Mouse (Mus musculus) kidney, adult 9 months (tissue): ENCODE measurements around the gene Fgf9.

Experiments used
- DNase-seq: peaks from one replicate; pipeline ENCODE4 v3.0.0; 2022

Fgf9 gene

GRCm38 (mm10) chr14:58091321-58091720, 21.0 kb downstream of the Fgf9 start:
- DNase-seq, result peak; percentile 74

DNA sequence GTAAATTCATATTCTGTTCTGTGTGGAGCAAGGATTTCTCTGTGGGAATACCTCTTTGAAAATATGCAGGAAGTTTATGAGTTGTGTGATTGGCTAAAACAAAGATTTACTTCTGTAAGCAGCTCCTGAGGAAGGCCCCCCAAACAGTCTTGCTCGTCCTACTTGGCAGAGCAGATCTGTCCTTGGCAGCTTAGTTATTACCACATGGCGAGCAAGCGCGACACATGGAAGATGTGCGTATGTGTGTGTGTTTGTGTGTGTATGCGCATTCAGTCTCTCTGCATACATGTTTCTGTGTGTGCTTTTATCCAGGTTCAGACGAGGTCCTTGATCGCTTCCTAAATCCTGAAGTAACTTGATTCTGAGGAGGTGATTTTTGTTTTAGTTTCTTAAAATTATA, 29.3 kb downstream of the Fgf9 start:
- no peak for DNase-seq

DNA sequence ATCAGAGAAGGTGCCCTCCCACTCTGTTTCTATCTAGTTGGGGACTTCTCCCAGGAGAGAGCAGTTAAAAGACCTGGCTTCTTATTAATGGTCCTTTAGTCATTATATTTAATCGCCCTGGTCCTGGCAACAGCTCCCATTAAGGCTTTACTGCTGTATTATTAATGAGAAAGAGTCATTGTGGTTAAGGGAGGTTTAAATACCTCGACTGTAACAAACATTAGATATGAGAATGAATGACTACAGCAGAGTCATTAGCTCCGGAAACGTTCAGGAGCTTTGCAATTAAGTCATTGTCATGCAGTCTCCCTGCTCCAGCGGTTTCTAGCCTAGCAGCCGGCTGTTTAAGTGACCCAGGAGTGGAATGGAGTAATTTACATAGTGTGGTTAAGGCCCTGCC, 31.0 kb downstream of the Fgf9 start:
- DNase-seq, result no peak

- DNase-seq, result no peak
Measured at GRCm38 (mm10) chr14:58104266-58104665, 33.9 kb downstream of the Fgf9 start.

DNA sequence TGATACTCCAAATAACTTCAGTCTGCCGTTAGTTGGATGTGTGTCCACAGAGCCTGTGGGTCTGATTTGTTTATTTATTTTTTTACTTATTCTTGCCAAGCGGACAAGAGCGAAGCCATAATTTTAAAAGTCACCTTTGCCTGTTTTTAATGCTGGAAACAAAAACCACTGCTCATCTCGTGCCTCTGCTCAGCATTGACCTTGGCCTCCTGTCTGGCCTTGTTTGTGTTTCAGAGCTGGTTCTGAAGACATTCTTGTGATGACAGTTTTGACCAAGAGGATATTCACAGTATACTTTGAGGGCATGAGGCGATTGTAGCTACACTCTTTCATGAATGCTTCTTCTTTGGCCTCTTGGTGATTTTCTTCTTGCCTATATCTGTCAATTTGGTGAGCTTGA, 35.2 kb downstream of the Fgf9 start:
- no peak for DNase-seq

DNA sequence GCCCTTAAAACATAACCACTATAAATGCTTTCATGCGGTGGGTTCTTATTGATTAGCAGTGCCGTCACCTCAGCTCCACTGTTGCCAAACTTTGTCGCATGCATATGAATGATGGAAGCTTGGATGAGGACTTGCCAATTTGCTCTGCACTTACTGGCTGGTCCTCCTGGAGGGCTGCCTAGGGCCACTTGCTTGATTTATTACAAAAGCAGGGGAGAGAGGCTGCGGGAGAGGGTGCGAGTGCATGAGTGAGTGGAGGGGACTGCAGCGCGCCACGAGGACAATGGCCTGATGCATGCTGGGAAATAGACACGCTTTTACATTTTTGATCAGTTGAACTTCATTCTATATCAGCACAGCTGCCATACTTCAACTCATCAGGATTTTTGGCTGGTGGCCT, 39.3 kb downstream of the Fgf9 start:
- no peak for DNase-seq

- no peak for DNase-seq
Measured at GRCm38 (mm10) chr14:58111562-58111961, 41.2 kb downstream of the Fgf9 start.

DNA sequence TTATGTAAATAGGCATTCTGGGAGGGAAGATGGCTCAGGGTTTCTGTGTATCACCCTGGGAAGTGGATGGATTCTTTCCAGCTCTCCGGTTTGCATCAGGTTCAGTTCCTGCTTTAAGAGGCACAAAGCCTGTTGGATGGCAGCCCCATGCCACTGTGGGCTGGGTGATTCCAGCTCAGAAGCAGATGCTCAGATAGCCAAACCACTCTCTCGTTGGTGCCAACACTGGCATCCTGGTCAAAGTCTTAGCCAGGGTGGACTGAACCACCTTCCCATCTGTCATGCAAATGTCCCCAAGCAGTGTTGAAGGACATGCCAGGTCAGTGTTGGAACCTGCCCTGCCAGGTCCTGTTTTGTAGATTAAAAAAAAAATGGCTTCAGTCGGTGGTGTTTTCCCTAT, 42.0 kb downstream of the Fgf9 start:
- DNase-seq, result peak; percentile 16

- DNase-seq, result peak; percentile 39
Measured at GRCm38 (mm10) chr14:58113180-58113579, 42.8 kb downstream of the Fgf9 start.

- no peak for DNase-seq
Measured at GRCm38 (mm10) chr14:58114146-58114545, 43.8 kb downstream of the Fgf9 start.

DNA sequence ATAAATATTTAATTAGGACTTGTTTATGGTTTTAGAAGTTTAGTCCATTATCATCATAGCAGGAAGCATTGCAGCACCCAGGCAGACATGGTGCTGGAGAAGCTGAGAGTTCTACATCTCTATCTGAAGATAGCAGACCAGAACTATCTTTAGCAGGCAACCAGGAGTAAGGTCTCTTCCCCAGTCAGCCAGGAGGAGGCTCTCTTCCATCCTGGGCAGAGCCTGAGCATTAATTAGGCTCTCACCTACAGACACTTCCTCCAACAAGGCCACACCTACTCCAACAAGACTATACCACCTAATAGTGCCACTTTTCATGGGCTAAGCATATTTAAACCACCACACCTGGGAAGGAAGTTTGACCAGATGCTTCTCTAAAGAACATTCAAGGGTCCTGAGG, 54.3 kb downstream of the Fgf9 start:
- no peak for DNase-seq

DNA sequence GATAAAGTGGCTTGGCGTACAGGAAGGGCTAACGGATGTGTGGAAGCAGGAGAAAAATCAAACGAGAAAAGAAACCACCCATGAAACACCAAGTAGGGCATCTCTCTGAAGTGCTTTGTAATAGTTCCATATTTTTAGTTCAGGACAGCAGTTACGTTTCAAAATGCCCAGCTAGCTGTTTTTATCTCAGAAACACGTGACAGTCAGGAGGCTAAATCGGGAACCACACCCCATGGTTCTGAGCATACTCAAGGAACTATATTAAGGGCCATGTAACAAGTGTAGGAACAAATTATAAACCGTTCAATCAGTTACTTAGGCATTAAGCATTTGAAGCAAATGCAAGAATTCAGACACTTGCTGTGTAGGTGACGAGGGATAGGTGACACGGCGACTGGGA, 56.2 kb downstream of the Fgf9 start:
- DNase-seq, result no peak

GRCm38 (mm10) chr14:58139506-58140055, 69.2 kb downstream of the Fgf9 start:
- peak; percentile 46 for DNase-seq

- peak; percentile 72 for DNase-seq
Measured at GRCm38 (mm10) chr14:58149637-58150470, 79.5 kb downstream of the Fgf9 start.

DNA sequence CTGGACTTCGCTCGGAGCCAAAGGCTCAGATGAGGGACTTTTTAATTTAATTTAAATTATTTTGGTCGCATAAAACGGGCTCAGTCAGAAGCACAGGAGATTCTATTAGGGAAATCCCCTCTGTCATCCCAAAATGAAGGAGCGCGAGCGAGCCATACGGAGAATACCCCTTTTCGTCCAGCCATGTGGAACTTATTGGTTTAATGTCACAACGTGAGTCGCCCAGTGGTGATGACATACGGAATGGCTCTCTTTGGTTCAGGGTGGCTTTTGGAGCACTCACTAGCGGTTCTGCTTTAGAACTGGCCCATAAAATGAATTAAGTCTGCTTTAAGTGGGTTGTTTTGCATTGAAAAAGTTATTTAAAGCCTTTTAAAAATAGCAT, 80.1 kb downstream of the Fgf9 start:
- DNase-seq, result no peak

DNA sequence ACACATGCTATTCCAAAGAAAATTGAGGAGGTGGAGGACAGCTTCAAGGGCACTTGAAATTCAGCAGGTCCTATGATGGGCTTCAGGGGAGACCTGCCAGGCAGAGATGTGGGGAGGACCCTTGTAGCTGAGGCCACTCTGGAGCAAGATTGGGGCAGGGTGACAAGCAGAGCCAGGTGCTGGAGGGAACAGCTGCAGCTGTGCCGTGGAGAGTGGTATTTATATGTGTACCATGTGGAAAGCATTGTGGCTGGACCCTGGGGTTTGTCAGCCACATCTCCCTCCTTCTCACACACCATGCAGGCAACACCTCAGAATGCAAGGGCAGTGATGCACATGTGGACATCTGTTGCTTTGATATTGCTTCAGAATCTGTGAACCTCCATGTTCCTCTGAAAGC, 81.8 kb downstream of the Fgf9 start:
- no peak for DNase-seq

DNA sequence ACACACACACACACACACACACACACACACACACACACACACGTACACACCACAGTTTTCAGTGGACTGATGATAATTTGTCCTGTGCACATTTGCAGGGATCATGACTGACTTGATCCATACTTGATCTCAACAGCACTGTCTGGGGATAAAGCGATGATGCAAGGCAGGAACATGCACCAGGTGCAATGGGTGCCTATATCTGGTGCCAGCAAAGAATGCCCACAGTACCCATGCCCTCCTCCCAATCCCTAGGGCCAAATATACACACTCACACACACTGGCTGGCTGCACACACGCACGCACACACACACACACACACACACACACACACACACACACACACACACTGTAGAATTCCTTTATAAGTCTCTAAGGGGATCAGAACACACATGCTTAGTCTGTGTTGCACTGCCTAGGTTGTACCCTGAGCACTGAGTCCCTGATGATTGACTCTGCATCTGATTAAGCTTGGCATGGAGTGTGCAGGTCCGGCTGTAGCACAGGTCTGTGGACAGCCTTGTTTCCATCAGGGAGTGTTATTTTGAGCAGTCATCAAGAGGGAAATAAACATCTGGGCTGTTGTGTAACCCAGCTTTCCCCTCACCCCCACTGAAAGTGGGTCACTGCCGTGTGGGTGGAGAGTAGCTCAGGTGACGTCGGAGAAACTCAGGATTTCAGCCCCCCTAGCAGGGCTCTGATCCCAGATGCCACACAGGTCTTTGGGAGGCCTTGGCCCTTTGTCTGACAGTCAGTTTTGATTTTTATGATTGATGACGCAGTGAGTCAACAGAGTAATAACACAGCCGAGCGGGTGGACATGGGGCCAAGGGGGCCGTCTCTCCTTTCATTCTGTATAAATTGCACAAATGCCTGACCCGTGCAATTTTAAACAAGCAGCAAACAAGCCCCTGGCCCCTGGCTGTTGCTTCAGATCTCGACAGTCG, 83.4 kb downstream of the Fgf9 start:
- DNase-seq, result peak; percentile 45

DNA sequence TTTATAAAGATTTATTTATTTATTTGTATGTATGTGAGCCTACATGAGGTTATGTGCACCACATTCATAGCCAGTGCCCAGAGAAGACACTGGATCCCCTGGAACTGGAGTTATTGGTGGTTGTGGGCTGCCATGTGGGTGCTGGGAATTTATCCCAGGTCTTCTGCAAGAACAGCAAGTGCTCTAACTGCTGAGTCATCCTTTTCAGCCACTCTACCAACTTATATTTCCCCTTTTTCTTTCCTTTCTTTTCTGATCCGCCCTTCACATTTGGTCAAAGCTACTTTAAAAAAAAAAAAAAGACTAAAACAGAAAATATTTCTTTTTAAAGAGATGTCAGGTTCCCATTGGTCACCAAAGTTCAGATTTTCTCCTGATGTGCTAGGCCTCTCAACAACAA, 90.3 kb downstream of the Fgf9 start:
- no peak for DNase-seq
